Mouse (Mus musculus): ENCODE results near the gene Fam120a.

- TF ChIP-seq NRF1 (IDR thresholded peaks at IDR 0.05; ENCODE audit: insufficient read depth, low read depth, low read length, poor library complexity, severe bottlenecking) (no peak), BHLHE40 (IDR thresholded peaks at IDR 0.05; ENCODE audit: borderline replicate concordance, low read depth, low read length) (no peak), CTCF (IDR thresholded peaks at IDR 0.05 in 2 of 3, conservative IDR thresholded peaks at IDR 0.05 in 1 of 3; ENCODE audit: control insufficient read depth in 1 of 3, insufficient read depth in 1 of 3, low read depth in 2 of 3, low read length in 3 of 3, poor library complexity in 1 of 3, severe bottlenecking in 1 of 3) (no peak), POLR2A (IDR thresholded peaks at IDR 0.05; ENCODE audit: control insufficient read depth in 1 of 2, insufficient read depth in 1 of 2, low read depth in 1 of 2, low read length in 2 of 2, poor library complexity in 1 of 2) (no peak), TCF12 (IDR thresholded peaks at IDR 0.05; ENCODE audit: low read depth, low read length) (no peak), E2F4 (IDR thresholded peaks at IDR 0.05; ENCODE audit: borderline replicate concordance, low read depth, low read length) (no peak), USF1 (IDR thresholded peaks at IDR 0.05; ENCODE audit: low read depth, low read length) (no peak), MAFK (IDR thresholded peaks at IDR 0.05; ENCODE audit: borderline replicate concordance, low read depth, low read length) (no peak), NELFE (IDR thresholded peaks at IDR 0.05; ENCODE audit: low read depth, low read length) (no peak), UBTF (IDR thresholded peaks at IDR 0.05; ENCODE audit: borderline replicate concordance, insufficient read depth, low read depth, low read length) (no peak), GATA1 (IDR thresholded peaks at IDR 0.05; ENCODE audit: low read depth, low read length) (no peak)
These were observed 54.7 kb downstream of the Fam120a start for GRCm38 (mm10) chr13:48913141-48913540.

Measured in MEL (cell line).